Mouse (Mus musculus) heart, postnatal 0 days (tissue): ENCODE results near the gene Agpat1. TPM values are rescaled to one million over a fixed set of nuclear protein-coding genes. Genes with fewer than 3 reads are reported as not detected.

Experiments
- ATAC-seq: fragments of 200-750 bp; cut with Nextera tagmentation; 2 replicates; pipeline ENCODE4 v1.8.0; 2017; ENCODE audit warnings: low read depth, moderate number of reproducible peaks, moderate library complexity; ENCODE audit not compliant: insufficient read depth
- DNase-seq: peaks from one replicate; pipeline ENCODE4 v3.0.0-alpha.2; 2016; ENCODE audit warnings: low spot score
- H3K27ac ChIP-seq: fragments of 300-500 bp; sonication (generic); 2 replicates; pipeline ENCODE4 v1.5.1; 2014; ENCODE audit warnings: low read depth, mild to moderate bottlenecking
- H3K27me3 ChIP-seq: fragments of 300-500 bp; sonication (generic); 2 replicates; pipeline ENCODE4 v1.6.1; 2014; ENCODE audit warnings: low read length, mixed read lengths; ENCODE audit not compliant: control insufficient read depth, insufficient read depth
- H3K36me3 ChIP-seq: fragments of 300-500 bp; sonication (generic); replicated peaks from 2 replicates; pipeline ENCODE4 v1.6.1; 2014; ENCODE audit warnings: low read length, mixed read lengths; ENCODE audit not compliant: control insufficient read depth, insufficient read depth
- H3K4me1 ChIP-seq: fragments of 300-500 bp; sonication (generic); 2 replicates; pipeline ENCODE4 v1.6.1; 2014; ENCODE audit warnings: antibody characterized with exemption; ENCODE audit not compliant: control insufficient read depth, insufficient read depth
- H3K4me2 ChIP-seq: fragments of 300-500 bp; sonication (generic); 2 replicates; pipeline ENCODE4 v1.6.1; 2014; ENCODE audit warnings: low read depth, mild to moderate bottlenecking, low read length, moderate library complexity
- H3K4me3 ChIP-seq: fragments of 300-500 bp; sonication (generic); 2 replicates; pipeline ENCODE4 v1.5.1; 2014; ENCODE audit warnings: low read depth, low read length
- H3K9ac ChIP-seq: fragments of 300-500 bp; sonication (generic); replicated peaks from 2 replicates; pipeline ENCODE4 v1.6.1; 2014; ENCODE audit warnings: low read depth, low read length, mixed read lengths
- H3K9me3 ChIP-seq: fragments of 300-500 bp; sonication (generic); replicated peaks from 2 replicates; pipeline ENCODE4 v1.6.1; 2016; ENCODE audit warnings: low read length; ENCODE audit not compliant: control insufficient read depth
- CTCF ChIP-seq: IDR thresholded peaks from 2 replicates; pipeline ENCODE4 v1.5.1; 2016; ENCODE audit warnings: antibody characterized with exemption, control low read depth, low read depth
- EP300 ChIP-seq: IDR thresholded peaks from 2 replicates; pipeline ENCODE4 v1.6.1; 2016; ENCODE audit warnings: antibody characterized with exemption, low read depth
- WGBS: fragments of 180-500 bp; shearing (Covaris S2); extraction: QIAGEN DNeasy Blood & Tissue Kit; methylation state at CpG from one replicate; pipeline ENCODE4 v1.1.7; 2014; 5-methylcytosine and 5-hydroxymethylcytosine counted together
- polyA plus RNA-seq: library from polyadenylated mRNA; unstranded; fragments of >200 nt; fragmentation: Nextera tagmentation; extraction: Ambion mirVana; gene quantifications from 2 replicates; pipeline ENCODE4 v1.2.1, GENCODE M21; 2015
- total RNA-seq: library from RNA; depleted of rRNA; stranded (reverse); fragments of >200 nt; gene quantifications from 2 replicates; pipeline ENCODE4 v1.2.3, GENCODE M21; 2014; ENCODE audit warnings: low replicate concordance

Agpat1 gene
- total and polyA plus RNA-seq, 2 experiments from 2014 or later: 39.6 to 112 TPM

DNA sequence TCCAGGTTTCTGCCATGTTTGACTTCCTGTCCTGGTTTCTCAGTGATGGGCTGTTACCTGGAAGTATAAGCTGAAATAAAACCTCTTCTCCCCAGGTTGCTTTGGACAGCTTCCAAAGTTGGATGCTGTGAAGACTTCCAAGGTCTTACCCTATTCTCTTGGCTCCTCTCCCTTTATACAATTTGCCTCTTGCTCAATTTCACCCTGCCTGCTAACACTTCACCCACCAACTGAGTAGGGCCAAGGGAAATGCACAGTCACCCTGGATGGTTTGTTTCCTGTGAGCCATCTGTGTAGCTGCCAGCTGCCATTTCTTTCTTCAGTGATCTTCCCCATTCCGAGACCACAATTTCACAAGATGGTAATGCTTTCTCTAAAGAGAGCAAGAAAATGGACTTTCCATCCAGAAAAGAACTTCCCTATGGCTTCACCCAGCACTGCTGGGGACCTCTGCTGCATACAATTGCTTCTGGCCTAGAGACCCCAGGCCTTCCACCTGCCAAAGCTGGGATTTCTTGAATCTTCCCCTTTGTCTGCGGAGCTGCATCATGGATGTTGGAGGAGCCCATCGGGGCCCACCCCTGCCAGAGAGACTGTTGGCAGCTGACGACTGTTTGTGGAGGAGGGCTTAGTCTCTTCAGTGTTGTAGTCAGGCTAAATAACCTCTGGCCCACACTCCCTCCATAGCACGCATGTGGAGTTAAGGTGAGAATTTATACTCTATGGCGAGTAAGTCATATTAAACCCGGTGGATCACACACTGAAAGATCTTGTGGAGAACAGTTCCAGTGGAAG, 35.6 kb downstream of the Agpat1 start:
- Histone ChIP-seq H3K4me1 (no peaks in the 10 kb centered on the region; the same call in 1 of the 2 replicates), H3K9ac (no peak overlapping the region), H3K4me2 (no peak overlapping the region), H3K27ac (peak overlapping the region; percentile 80), H3K4me3 (no peak overlapping the region), H3K36me3 (no peaks in the 10 kb centered on the region), H3K27me3 (no peaks in the 10 kb centered on the region), H3K9me3 (no peaks in the 10 kb centered on the region)
- TF ChIP-seq CTCF (no peak), EP300 (no peak)
- WGBS: 71% methylated on average over 7 of the region's 7 CpGs
- no peak for DNase-seq
- ATAC-seq: no peak

DNA sequence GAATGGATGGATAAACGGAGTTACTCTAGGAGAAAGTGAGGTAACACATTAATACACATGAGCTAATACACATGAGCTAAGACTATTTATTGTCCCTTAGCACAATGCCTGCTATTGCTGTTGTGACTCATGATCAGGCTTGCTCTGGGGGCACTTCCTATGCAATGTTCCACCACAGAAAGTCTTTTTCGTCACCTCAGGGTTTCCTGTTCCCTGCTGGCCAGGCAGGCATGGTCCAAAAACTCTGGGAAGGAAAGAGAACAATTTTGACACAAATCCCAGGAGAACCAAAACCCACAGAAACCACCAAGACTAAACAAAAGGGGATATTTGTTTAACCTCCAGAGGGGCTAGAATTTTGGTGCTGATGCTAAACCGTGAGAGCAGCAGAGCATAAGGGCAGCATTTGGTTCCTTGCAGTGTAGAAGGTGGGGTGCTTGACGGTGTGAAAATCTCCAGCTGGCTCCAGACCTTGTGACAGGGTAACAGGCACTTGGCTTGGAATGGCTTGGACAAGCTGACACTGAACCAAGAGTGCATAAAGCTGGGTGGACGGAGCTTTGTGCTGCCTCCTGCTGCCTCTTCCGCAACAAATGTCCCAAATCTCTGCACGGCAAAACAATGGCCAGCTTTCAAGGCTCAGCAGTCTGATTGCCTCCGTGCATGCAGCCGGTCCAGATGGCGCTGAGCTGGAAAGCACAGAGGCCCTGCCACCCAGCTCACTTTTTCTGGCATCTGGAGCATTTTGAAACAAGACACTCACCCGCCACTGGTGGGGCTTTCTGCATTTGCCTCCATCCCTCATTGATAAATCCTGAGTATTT, 36.9 kb downstream of the Agpat1 start:
- TF ChIP-seq CTCF (peak; percentile 34), EP300 (no peak)
- no peak overlapping the region for H3K4me3 ChIP-seq
- no peak overlapping the region for H3K9ac ChIP-seq
- peak; percentile 74 for DNase-seq
- H3K27me3 ChIP-seq: no peaks in the 10 kb centered on the region
- WGBS: 14% methylated on average over 11 of the region's 11 CpGs
- no peak overlapping the region for H3K4me2 ChIP-seq
- no peaks in the 10 kb centered on the region for H3K36me3 ChIP-seq
- H3K27ac ChIP-seq: peak overlapping the region; percentile 80
- peak; percentile 47 for ATAC-seq
- peaks cover 8% of the 10 kb centered on the region for H3K4me1 ChIP-seq
- no peaks in the 10 kb centered on the region for H3K9me3 ChIP-seq

DNA sequence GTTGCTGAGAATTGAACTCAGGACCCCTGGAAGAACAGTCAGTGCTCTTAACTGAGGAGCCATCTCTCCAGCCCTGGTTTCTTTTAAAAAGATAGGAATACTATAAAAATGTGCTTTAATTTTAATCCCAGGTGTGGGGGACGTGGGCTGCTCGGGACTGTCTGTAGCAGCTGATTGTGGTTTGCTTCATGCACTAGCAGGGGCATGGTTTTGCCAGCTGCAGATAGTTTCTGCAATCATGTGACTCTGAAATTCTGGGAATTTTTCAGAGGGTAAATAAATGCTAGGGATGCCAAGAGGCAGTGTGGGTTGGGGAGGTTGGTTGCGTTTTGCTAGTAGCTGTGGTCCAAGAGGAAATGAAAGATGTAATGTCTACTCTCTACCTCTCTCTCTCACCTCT, 37.9 kb downstream of the Agpat1 start:
- H3K9me3 ChIP-seq: no peaks in the 10 kb centered on the region
- no peak overlapping the region for H3K4me3 ChIP-seq
- WGBS: 73% methylated on average over 3 of the region's 3 CpGs
- no peaks in the 10 kb centered on the region for H3K36me3 ChIP-seq
- H3K4me2 ChIP-seq: no peak overlapping the region
- no peaks in the 10 kb centered on the region for H3K27me3 ChIP-seq
- no peak overlapping the region for H3K9ac ChIP-seq
- no peak for ATAC-seq
- TF ChIP-seq CTCF (no peak), EP300 (no peak)
- no peak for DNase-seq
- H3K4me1 ChIP-seq: peaks cover 14% of the 10 kb centered on the region
- H3K27ac ChIP-seq: peak overlapping the region; percentile 80; the same call in 1 of the 2 replicates

DNA sequence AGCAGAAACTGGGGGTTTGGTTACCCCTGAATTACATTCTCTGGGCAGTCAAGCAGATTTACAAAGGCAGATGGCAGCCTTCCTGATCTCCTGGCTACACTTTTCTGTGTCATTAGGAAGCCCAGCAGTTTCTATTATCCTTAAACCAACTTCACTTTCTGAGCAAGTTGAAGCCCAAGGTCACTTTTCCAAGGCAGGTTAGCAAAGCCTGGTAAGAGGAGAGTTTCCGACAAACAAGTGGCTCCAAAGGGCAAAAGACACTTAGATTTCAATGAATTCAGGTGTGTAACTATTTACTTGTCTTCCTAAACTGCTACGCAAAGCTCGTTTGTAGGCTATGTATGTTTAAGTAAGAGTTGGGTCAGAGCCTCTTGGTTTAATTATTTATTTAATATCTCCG, 39.3 kb downstream of the Agpat1 start:
- WGBS: 81% methylated on average over 4 of the region's 4 CpGs
- no peak overlapping the region for H3K27ac ChIP-seq
- TF ChIP-seq CTCF (no peak), EP300 (no peak)

DNA sequence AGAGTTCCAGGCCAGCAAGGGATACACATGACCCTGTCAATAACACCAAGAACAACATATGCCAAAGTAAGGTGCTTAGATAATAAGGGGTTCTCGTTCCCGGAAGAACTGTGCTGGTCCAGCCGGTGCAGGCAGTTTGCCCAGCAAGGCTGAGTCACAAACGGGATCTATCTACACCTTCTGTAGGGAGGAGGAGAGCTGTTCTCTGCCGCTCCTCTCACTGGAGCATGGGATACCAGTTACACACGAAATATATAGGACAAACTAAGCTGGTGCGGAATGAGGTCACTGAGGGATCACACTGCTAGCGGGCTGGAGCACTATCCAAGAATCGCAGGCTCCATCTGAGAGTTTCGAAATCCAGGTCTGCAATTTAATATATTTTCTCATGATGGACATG, 39.9 kb downstream of the Agpat1 start:
- DNase-seq (no peak), ATAC-seq (no peak)
- no peaks in the 10 kb centered on the region for H3K9me3 ChIP-seq
- no peak for TF ChIP-seq CTCF
- no peak for TF ChIP-seq EP300
- H3K4me1 ChIP-seq: peaks cover 21% of the 10 kb centered on the region
- no peaks in the 10 kb centered on the region for H3K36me3 ChIP-seq
- H3K4me2 ChIP-seq: no peak overlapping the region
- H3K4me3 ChIP-seq: no peak overlapping the region
- no peak overlapping the region for H3K9ac ChIP-seq
- no peak overlapping the region for H3K27ac ChIP-seq
- WGBS: 63% methylated on average over 10 of the region's 10 CpGs
- no peaks in the 10 kb centered on the region for H3K27me3 ChIP-seq

More for the DNA sequence above, 39.3 kb downstream of the Agpat1 start:
- no peaks in the 10 kb centered on the region for H3K27me3 ChIP-seq
- H3K36me3 ChIP-seq: no peaks in the 10 kb centered on the region
- H3K4me1 ChIP-seq: peaks cover 21% of the 10 kb centered on the region
- ATAC-seq (no peak), DNase-seq (no peak)
- no peak overlapping the region for H3K9ac ChIP-seq
- no peak overlapping the region for H3K4me2 ChIP-seq
- H3K9me3 ChIP-seq: no peaks in the 10 kb centered on the region
- H3K4me3 ChIP-seq: no peak overlapping the region
